Mouse (Mus musculus): ENCODE results near the gene Mfsd12. TPM values are rescaled to one million over a fixed set of nuclear protein-coding genes. Genes with fewer than 3 reads are reported as not detected.

The Mfsd12 gene
- total and polyA plus RNA-seq, 3 experiments, result 5.2 to 9.5 (median 7.4) TPM

- dilution Hi-C loops (cut with MboI; ENCODE audit: extremely low pct_ligation_motif_present, extremely low pct_unique_long_range_greater_than_20kb, low sequenced_read_pairs) (no loop called here), in situ Hi-C loops (cut with MboI; ENCODE audit: low pct_ligation_motif_present, low pct_unique_long_range_greater_than_20kb, low sequenced_read_pairs) (no loop called here)
- Histone ChIP-seq H3K27me3 (replicated peaks) (no peaks in the 10 kb centered on the region), H3K4me3 (replicated peaks in 1 of 3; ENCODE audit: low read depth in 2 of 3, low read length in 2 of 3, poor library complexity in 1 of 3) (peak overlapping the region in 1 of 3 experiments; percentile 6), H3K4me1 (ENCODE audit: control insufficient read depth in 1 of 2, insufficient read depth in 2 of 2) (peaks cover 66 to 89% of the 10 kb centered on the region in 2 experiments), H3K4me2 (ENCODE audit: insufficient read depth, low read depth, poor library complexity, severe bottlenecking) (no peak overlapping the region; the same call in 1 of the 2 replicates), H3K36me3 (replicated peaks in 1 of 2; ENCODE audit: control insufficient read depth in 1 of 2, insufficient read depth in 1 of 2, low read length in 1 of 2) (peaks cover 25 to 52% of the 10 kb centered on the region in 2 experiments), H3K9ac (ENCODE audit: insufficient read depth, low read depth) (no peak overlapping the region), H3K27ac (ENCODE audit: insufficient read depth, low read depth) (peak overlapping the region; percentile 61), H3K9me3 (replicated peaks; ENCODE audit: low read length) (no peaks in the 10 kb centered on the region), H3K79me2 (replicated peaks; ENCODE audit: control insufficient read depth, extremely low read depth, insufficient read depth, poor library complexity, severe bottlenecking) (0 out of 2 replicates have a peak, but pooled peaks cover 5% of the 10 kb centered on the region)
- no peak for DNase-seq (ENCODE audit: extremely low read depth)
- TF ChIP-seq JUN (IDR thresholded peaks at IDR 0.05; ENCODE audit: insufficient read depth, low read depth, low read length), result no peak
- TF ChIP-seq MEF2A (IDR thresholded peaks at IDR 0.05; ENCODE audit: borderline replicate concordance, low read depth, low read length), result no peak; the same call in 1 of the 2 replicates
- TF ChIP-seq UBTF (IDR thresholded peaks at IDR 0.05; ENCODE audit: low read depth, low read length), result no peak
- peak; percentile 66 for TF ChIP-seq TCF12 (IDR thresholded peaks at IDR 0.05; ENCODE audit: low read depth, low read length)
- peak; percentile 73 for TF ChIP-seq NRF1 (IDR thresholded peaks at IDR 0.05; ENCODE audit: low read depth, low read length)
- TF ChIP-seq ZC3H11A (IDR thresholded peaks at IDR 0.05; ENCODE audit: low read depth, low read length), result peak; percentile 77
- TF ChIP-seq E2F4 (IDR thresholded peaks at IDR 0.05; ENCODE audit: insufficient replicate concordance, low read depth, low read length), result no peak
- 0 out of 2 replicates have a peak, but pooled peaks have one; percentile 38 for TF ChIP-seq IRF4 (IDR thresholded peaks at IDR 0.05; ENCODE audit: low read depth, low read length)
- peak; percentile 43; the same call in 1 of the 2 replicates for TF ChIP-seq MXI1 (IDR thresholded peaks at IDR 0.05; ENCODE audit: low read depth, low read length)
- TF ChIP-seq BHLHE40 (IDR thresholded peaks at IDR 0.05; ENCODE audit: low read depth, low read length), result peak; percentile 57
- no peak for TF ChIP-seq CTCF (conservative IDR thresholded peaks at IDR 0.05 in 1 of 2, IDR thresholded peaks at IDR 0.05 in 1 of 2; ENCODE audit: low read depth in 2 of 2, low read length in 2 of 2)
- TF ChIP-seq POLR2A (IDR thresholded peaks at IDR 0.05; ENCODE audit: low read depth, low read length), result no peak
- no peak for TF ChIP-seq ELF1 (IDR thresholded peaks at IDR 0.05; ENCODE audit: low read depth, low read length)
- no peak for TF ChIP-seq EP300 (IDR thresholded peaks at IDR 0.05; ENCODE audit: low read length)
- TF ChIP-seq NELFE (IDR thresholded peaks at IDR 0.05; ENCODE audit: low read depth, low read length), result no peak
- TF ChIP-seq CHD1 (IDR thresholded peaks at IDR 0.05; ENCODE audit: low read depth, low read length), result no peak
- TF ChIP-seq MAZ (IDR thresholded peaks at IDR 0.05; ENCODE audit: low read depth, low read length), result no peak
- no peak for TF ChIP-seq GABPA (IDR thresholded peaks at IDR 0.05; ENCODE audit: insufficient replicate concordance, low read depth, low read length)
- no peak for TF ChIP-seq POLR2AphosphoS2 (IDR thresholded peaks at IDR 0.05; ENCODE audit: low read depth, low read length)
- no peak for TF ChIP-seq SMC3 (IDR thresholded peaks at IDR 0.05; ENCODE audit: low read depth, low read length)
- peak; percentile 37; the same call in 1 of the 2 replicates for TF ChIP-seq USF1 (IDR thresholded peaks at IDR 0.05; ENCODE audit: low read depth, low read length)
- TF ChIP-seq HCFC1 (IDR thresholded peaks at IDR 0.05; ENCODE audit: low read depth, low read length), result no peak
- TF ChIP-seq KAT2A (IDR thresholded peaks at IDR 0.05; ENCODE audit: insufficient replicate concordance, low read length), result no peak
- no peak for TF ChIP-seq RCOR1 (conservative IDR thresholded peaks at IDR 0.05; ENCODE audit: low read depth, low read length)
- TF ChIP-seq ETS1 (conservative IDR thresholded peaks at IDR 0.05; ENCODE audit: low read depth, low read length), result peak; percentile 62; the same call in 1 of the 2 replicates
- TF ChIP-seq ZKSCAN1 (IDR thresholded peaks at IDR 0.05; ENCODE audit: borderline replicate concordance, low read depth, low read length), result no peak
- TF ChIP-seq USF2 (conservative IDR thresholded peaks at IDR 0.05; ENCODE audit: low read depth, low read length), result no peak
These were observed 54.4 kb downstream of the Mfsd12 start for GRCm38 (mm10) chr10:81411471-81412400.
